Mouse (Mus musculus): ENCODE data around the gene Tssk3.

GRCm38 (mm10) chr4:129441145-129441544, 49.7 kb downstream of the Tssk3 start:
- TF ChIP-seq POLR2A (IDR thresholded peaks at IDR 0.05; ENCODE audit: extremely low read depth, insufficient read depth, low read length) (no peak), CTCF (IDR thresholded peaks at IDR 0.05; ENCODE audit: extremely low read depth, insufficient read depth, low read length) (no peak)

Data from cortical plate, adult 2 months (tissue).